Mouse (Mus musculus) small intestine, adult 2 months (tissue): ENCODE measurements around the gene Fgf12. TPM values are rescaled to one million over a fixed set of nuclear protein-coding genes. Genes with fewer than 3 reads are reported as not detected.

ENCODE experiments used
- H3K27ac ChIP-seq: fragments of 200-500 bp; 2 replicates; pipeline ENCODE4 v1.5.1; 2012; ENCODE audit warnings: low read depth, low read length, control low read depth, inconsistent platforms; ENCODE audit not compliant: insufficient read depth
- H3K27me3 ChIP-seq: fragments of 200-500 bp; 2 replicates; pipeline ENCODE4 v1.6.1; 2012; ENCODE audit warnings: mild to moderate bottlenecking, moderate library complexity, low read length, inconsistent platforms; ENCODE audit not compliant: control insufficient read depth, insufficient read depth
- H3K36me3 ChIP-seq: fragments of 200-500 bp; 2 replicates; pipeline ENCODE4 v1.6.1; 2012; ENCODE audit warnings: mild to moderate bottlenecking, low read length, control low read depth, inconsistent platforms; ENCODE audit not compliant: control insufficient read depth, insufficient read depth
- H3K4me1 ChIP-seq: fragments of 200-500 bp; 2 replicates; pipeline ENCODE4 v1.6.1; 2012; ENCODE audit warnings: low read length, inconsistent platforms, mixed read lengths; ENCODE audit not compliant: control insufficient read depth, insufficient read depth, insufficient read length
- H3K4me3 ChIP-seq: fragments of 200-500 bp; 2 replicates; pipeline ENCODE4 v1.5.1; 2012; ENCODE audit warnings: low read depth, mild to moderate bottlenecking, control low read depth, inconsistent platforms, low read length, moderate library complexity
- CTCF ChIP-seq: fragments of 200-500 bp; IDR thresholded peaks from 2 replicates; pipeline ENCODE4 v1.5.1; 2012; ENCODE audit warnings: low read depth, mild to moderate bottlenecking, control low read depth, inconsistent platforms, low read length, moderate library complexity, mixed read lengths; ENCODE audit not compliant: insufficient replicate concordance, insufficient read length; ENCODE audit errors: extremely low read depth
- POLR2A ChIP-seq: fragments of 200-500 bp; IDR thresholded peaks from 2 replicates; pipeline ENCODE4 v1.6.1; 2012; ENCODE audit warnings: low read depth, mild to moderate bottlenecking, control low read depth, inconsistent platforms, low read length, moderate library complexity
- WGBS: fragments of 180-500 bp; shearing (Covaris S2); methylation state at CpG from one replicate; pipeline ENCODE4 v1.1.7; 2018; 5-methylcytosine and 5-hydroxymethylcytosine counted together
- polyA plus RNA-seq: library from polyadenylated mRNA; depleted of rRNA; stranded (reverse); fragments of >200 nt; gene quantifications from 2 replicates; pipeline ENCODE4 v1.2.3, GENCODE M21; 2012

Gene Fgf12
- polyA plus RNA-seq, 1 experiment: 0.24 TPM

DNA sequence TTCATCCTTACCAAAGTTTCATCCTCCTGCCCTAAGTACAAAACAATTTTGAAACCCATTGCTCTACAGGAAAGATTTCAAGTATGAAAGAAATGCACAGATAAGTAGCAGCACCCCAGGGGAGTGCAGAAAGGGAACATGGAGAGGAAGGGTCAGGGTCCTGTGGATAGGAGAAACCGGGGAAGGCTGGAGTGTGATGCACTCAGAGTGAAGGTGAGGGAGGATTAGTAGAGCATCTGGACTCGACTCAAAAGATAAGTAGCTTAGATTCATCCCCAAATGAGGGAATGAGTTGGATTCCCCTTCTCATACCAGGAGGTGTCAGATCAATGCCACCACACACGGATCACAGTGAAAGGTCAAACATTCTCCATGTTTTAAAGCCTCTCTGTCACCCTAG, 46.2 kb downstream of the Fgf12 start:
- Histone ChIP-seq H3K27me3 (no peaks in the 10 kb centered on the region), H3K4me1 (no peaks in the 10 kb centered on the region), H3K27ac (no peak overlapping the region), H3K4me3 (no peak overlapping the region), H3K36me3 (no peaks in the 10 kb centered on the region)
- no peak for TF ChIP-seq POLR2A
- no peak for TF ChIP-seq CTCF
- WGBS: 47% methylated on average over 3 of the region's 3 CpGs

DNA sequence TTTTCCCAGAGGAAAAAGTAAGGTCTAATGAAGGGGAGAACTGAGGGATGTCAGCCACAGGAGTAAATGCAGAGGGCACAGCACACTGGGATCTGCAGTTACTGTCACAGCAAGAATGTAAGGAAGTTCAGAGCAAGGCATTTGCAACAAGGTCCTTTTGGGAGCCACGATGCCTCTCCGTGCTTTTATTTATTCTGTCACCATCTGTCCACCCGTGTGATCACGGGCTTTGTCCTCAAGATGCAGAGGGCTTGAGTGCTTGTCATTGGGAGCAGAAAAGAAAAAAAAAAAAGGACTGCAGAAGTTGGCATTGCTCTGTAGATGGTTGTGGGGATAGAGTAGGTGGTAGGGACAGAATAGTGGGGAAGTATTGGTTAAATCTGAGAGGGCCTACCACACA, 52.5 kb downstream of the Fgf12 start:
- H3K27me3 ChIP-seq: no peaks in the 10 kb centered on the region
- 64% methylated on average over 4 of the region's 4 CpGs for WGBS
- H3K36me3 ChIP-seq: no peaks in the 10 kb centered on the region

DNA sequence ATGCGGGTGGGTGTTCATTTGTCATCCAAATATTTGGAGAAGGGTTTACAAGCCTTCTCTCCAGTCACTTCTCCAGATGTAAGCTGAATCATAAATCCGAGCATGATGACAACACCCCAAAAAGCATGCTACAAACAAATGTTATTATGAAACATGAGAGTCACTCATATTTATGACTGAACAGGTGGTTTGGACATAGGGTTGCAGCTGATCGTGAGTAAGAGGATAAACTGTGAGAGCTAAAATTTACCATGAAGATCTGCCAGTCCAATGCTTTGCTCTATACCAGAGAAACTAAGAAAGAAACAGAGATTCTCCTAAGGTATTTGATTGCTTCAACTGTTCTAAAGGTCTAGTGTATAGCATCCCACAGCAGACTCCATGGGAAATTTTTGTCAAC, 56.0 kb downstream of the Fgf12 start:
- no peak overlapping the region for H3K4me3 ChIP-seq
- H3K36me3 ChIP-seq: no peaks in the 10 kb centered on the region
- 67% methylated on average over 3 of the region's 3 CpGs for WGBS
- H3K27me3 ChIP-seq: no peaks in the 10 kb centered on the region
- H3K4me1 ChIP-seq: no peaks in the 10 kb centered on the region
- H3K27ac ChIP-seq: no peak overlapping the region
- no peak for TF ChIP-seq CTCF
- TF ChIP-seq POLR2A: no peak

More for the DNA sequence above, 52.5 kb downstream of the Fgf12 start:
- H3K4me1 ChIP-seq: no peaks in the 10 kb centered on the region
- no peak overlapping the region for H3K27ac ChIP-seq
- no peak overlapping the region for H3K4me3 ChIP-seq
- TF ChIP-seq CTCF (no peak), POLR2A (no peak)

DNA sequence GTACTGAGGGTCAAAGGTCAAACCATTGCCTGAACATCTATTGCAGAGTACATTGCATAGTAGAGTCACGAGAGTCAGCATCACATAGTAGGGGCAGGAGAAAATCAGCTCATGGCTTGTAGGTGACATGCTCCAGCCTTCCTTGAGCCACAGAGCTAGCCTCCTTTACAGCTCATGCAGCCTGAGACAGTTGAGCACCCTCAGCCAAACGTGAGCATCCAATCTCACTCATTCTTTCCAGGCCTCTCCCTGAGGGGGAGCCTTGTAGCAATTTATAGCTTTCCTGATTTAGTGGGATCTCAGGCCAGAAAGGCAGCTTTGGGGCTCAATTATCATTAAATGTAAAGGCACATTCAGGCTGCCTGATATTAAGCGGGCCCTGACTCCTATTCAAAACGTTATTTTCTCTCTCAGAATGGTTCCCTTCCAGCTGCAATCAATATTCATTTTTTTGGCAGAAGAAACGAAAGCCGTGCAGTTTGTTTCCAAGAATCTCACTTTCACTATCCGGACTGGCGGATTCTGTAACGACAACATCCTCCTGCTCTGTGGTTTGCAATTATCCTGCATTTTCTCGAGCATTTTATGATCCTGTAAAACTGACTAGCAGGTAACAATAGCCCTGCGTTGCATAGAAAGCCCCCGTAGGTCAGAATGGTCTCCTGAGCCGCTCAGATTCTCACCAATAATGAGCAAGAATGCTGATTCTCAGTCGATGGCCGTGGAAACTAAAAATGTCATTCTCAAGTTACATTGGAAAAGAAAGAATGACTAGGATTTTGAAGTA, 58.6 kb downstream of the Fgf12 start:
- no peak overlapping the region for H3K27ac ChIP-seq
- no peak overlapping the region for H3K4me3 ChIP-seq
- WGBS: 65% methylated on average over 15 of the region's 15 CpGs
- no peak for TF ChIP-seq CTCF
- TF ChIP-seq POLR2A: no peak
- no peaks in the 10 kb centered on the region for H3K4me1 ChIP-seq
- no peaks in the 10 kb centered on the region for H3K27me3 ChIP-seq
- no peaks in the 10 kb centered on the region for H3K36me3 ChIP-seq

DNA sequence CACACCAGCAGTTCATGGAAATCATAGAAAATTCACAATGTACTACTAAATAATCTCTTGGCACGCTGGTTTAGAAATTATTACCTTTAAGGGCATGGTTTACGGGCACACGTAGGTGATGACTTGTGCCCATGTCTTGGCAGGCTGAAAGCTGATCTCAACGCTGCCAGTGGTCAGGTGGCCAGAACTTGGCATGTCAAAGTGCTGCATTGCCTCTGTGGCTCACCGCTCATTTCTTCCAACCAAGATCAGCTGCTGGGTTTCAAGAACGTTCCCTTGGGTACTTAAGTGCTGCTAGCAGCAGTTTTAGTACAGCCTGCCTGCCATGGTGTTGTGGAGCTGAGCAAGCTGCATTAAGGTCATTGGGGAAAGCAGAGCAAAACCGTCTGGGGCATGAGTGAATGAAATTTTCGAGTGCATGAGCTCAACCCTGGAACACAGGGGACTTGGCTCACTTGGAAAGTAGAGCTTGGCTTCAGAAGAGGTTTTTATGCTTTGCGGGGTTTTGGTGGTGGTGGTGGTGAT, 63.9 kb downstream of the Fgf12 start:
- WGBS: 75% methylated on average over 9 of the region's 9 CpGs
- H3K27ac ChIP-seq: no peak overlapping the region

DNA sequence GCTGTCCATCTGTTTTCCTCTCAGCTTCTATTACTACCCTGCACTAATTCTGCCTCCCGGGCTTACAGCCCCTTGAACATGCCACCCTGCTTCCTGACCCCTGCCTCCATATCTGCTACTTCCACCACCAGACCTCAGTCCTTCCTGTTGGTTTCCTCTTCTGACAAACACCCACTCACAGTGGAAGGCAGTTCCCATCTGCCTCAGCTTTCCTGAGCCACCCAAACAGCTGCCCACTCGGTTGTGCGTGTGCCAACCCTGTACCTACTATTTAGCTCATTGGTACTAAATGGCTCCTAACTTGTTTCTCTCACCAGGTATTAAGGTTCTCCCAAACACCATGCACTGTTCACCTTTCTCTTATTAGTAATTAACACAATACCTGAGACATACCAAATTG, 71.2 kb downstream of the Fgf12 start:
- TF ChIP-seq POLR2A: no peak
- Histone ChIP-seq H3K27me3 (no peaks in the 10 kb centered on the region), H3K4me1 (no peaks in the 10 kb centered on the region), H3K36me3 (no peaks in the 10 kb centered on the region), H3K27ac (no peak overlapping the region), H3K4me3 (no peak overlapping the region)
- 80% methylated on average over 3 of the region's 3 CpGs for WGBS

More for the DNA sequence above, 63.9 kb downstream of the Fgf12 start:
- Histone ChIP-seq H3K4me3 (no peak overlapping the region), H3K27me3 (no peaks in the 10 kb centered on the region), H3K36me3 (no peaks in the 10 kb centered on the region), H3K4me1 (no peaks in the 10 kb centered on the region)
- no peak for TF ChIP-seq POLR2A
- no peak for TF ChIP-seq CTCF

DNA sequence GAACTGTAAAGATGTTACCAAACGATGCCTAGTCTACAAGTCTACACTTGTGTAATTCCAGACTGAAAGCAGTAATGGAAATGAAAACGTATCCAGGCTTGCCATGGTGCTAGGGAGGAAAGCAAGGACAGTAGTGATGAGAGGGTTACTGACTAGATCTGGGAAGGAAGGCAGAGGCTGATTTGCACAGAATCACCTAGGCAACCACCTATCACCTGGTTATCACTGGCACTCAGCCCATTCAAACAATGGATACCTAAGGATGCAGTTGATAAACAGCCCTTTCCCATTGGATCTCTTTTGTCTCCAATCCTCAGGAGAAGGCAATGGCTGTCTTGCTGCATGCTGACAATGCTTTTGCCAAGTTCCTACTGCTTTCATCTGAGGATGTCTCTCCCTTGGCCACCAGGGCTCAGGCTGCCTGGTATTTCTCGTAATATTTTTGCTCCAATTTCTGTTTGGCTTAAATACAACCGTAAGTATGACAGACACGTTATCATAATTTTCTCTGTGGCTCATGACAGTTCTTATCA, 84.0 kb downstream of the Fgf12 start:
- Histone ChIP-seq H3K36me3 (no peaks in the 10 kb centered on the region), H3K27me3 (no peaks in the 10 kb centered on the region), H3K4me3 (no peak overlapping the region), H3K27ac (no peak overlapping the region), H3K4me1 (no peaks in the 10 kb centered on the region)
- WGBS: 74% methylated on average over 5 of the region's 5 CpGs
- TF ChIP-seq POLR2A: no peak
- TF ChIP-seq CTCF: no peak
